Mouse (Mus musculus) R1 (cell line): ENCODE data around the gene Pacsin1.

Experiments
- DNase-seq: peaks from one replicate; pipeline ENCODE4 v3.0.0-alpha.2; 2018; ENCODE audit warnings: low read depth, low spot score

Gene Pacsin1

DNA sequence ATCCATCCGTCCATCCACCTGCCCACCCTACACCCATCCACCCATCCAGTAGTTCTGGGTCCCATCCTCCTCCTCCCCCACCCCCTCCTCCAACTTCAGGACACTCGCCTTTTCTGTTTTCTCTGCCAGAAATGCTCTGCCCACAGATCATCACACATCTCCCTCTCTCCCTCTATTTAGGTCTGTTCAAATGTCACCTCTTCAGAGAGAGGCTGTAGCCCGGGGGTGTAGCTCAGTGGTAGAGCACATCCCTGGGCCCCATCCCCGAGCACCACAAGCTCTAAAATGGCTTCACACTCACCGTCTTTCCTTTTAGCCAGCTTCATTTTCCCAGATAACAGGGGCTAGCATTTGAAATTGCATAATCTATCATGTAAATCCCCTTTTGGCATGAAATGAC lies 22.4 kb downstream of the Pacsin1 start:
- DNase-seq, result no peak

DNA sequence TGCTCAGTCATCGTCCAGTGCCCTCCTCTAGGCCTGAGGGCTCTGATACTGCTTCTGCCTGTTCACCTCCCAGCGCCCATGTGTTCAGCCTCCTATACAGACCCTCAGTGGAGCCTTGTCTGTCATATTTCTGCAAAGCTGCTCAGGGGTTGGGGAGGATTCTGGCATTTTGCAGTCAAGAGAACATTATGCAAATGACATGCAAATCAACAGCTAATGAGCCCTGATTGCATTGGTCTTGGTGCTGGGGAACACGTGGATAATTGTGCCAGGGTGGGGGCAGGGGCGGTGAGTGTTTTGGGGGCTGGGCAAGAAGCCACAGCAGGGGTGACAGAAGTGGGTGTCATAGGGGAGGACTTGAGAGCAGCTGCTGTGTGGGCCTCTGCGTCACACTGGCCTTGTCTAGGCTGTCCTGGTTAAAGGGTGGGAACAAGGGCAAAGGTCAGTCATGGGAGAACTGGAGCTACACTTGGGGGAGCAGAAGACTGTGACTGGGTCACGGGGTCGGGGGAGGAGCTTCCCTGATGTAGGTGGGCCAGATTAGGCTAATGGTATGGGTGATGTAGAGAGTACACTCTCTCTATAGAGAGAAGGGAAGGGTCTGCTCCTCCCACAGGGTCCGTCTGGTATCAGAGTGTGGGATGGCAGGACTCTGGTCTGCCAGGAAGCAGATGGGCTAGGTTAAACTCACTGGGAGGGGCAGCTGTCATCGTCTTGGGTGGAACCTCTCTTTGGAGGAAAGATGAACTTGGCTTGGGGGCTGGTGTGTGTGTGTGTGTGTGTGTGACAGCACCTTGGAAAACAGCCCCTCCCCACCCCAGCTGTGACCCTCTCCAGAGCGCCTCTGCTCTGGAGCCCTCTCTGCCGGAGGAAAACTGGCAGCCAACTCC lies 23.9 kb downstream of the Pacsin1 start:
- DNase-seq, result no peak

DNA sequence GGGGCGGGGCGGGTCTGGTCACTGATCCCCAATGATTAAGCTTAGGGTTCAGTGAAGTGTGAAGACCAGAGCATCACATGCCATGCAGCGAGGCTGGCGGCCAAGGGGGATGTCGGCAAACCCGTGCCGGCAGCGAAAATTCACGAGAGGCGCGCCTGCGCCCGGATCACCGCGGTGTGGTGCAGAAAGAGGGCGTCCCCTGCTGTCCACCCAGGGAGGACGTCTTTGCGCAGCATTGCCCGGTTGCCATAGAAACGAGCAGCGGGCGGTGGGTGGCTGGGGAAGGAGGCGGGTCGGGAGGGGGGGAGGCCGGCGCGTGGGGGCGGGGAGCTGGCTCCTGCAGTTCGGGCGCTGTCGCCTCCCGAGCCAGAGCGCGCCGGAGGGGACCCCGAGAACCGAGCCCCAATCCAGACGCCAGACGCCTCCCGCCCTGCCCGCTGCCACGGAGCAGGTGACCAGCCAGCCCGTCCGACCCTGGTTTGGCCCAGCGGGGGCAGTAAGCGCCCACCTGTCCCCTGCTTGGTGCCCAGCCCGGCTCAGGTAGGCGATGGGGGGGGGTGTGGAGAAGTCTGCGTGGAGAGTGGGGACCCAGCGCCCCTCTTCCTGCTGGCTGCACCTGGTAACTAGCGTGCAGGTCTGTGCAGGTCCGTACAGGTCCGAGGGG lies 29.7 kb downstream of the Pacsin1 start:
- DNase-seq, result peak; percentile 83

DNA sequence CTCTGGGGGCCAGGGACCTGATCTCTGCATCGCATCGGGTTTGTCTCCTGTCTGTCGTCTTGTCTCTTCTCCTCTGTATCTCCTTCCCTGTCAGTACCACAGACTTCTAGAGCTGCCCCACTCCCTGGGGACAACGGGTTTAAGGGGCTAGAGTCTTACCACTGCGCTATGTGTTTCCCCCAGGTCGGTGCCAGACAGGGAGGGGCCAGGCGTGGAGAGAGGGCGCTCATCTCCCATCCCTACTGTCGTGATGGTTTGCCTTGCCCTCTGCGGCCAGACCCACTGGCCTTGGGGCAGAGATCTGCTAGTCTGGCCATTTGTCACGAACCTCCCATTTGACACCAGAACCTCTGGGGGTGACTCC lies 30.2 kb downstream of the Pacsin1 start:
- DNase-seq, result no peak

DNA sequence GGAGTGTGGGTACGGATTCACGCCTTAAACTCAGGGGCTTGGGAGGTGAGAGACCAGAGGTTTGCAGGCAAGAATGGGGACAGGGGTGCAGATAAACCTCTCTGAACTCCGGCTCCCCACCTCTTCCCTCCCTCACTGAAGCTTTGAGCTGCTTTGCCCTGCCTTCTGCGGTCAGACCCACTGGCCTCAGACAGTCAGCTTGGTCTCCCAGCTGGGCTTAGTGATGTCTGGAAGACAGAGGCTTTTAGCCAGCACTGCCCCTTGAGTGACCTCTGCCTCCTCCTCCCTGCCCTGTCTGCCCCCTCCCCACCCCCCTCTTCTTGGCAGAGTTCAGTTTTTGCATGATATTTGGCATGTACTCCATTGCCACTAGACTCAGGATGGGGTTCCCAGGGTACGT lies 31.1 kb downstream of the Pacsin1 start:
- no peak for DNase-seq

DNA sequence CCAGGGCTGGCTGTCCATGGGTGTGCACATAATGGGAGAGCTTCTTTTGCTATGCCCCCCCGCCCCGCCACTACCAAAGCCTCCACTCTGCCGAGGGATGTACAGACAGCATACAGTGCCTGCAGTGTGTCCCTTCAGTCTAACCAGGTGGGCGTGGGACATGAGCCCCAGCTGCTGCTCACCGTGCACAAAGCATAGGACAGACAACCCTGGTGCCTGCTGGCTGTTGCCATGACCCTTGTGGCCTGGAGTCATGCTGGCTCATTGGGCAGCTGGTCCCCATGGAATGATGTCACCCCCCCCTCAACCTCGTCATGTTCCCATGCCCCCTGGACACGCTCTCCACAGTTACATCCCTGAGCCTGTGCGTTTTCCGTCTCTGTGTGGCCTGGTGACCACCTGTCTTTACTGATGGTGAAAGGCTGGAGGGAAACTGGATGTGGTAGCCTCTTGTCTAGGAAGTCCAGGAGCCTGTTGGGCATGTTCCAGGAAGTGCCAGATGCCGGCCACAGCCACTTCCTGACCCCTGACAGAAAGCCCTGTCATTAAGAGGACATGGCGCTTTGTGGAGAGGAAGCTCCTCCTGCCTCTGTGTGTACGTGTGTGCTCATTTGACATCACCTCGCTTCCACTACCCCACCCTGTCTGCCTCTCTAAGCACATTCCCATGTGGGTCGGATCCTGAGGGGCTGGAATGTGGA lies 35.8 kb downstream of the Pacsin1 start:
- DNase-seq, result no peak

DNA sequence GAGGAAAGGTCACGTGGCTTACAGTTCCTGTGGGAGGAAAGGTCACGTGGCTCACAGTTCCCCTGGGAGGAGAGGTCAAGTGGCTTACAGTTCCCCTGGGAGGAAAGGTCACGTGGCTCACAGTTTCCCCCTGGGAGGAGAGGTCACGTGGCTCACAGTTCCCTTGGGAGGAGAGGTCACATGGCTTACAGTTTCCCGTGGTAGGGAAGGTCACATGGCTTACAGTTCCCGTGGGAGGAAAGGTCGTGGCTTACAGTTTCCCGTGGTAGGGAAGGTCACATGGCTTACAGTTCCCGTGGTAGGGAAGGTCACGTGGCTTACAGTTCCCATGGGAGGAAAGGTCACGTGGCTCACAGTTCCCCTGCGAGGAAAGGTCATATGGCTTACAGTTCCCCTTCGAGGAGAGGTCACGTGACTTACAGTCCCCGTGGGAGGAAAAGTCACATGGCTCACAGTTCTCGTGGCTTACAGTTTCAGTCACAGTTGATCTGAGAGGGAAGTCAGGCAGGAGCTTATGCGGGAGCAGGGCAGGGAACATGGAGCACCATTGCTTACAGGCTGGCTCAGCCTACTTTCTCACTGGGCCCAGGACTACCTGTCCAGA lies 44.4 kb downstream of the Pacsin1 start:
- peak; percentile 79 for DNase-seq

DNA sequence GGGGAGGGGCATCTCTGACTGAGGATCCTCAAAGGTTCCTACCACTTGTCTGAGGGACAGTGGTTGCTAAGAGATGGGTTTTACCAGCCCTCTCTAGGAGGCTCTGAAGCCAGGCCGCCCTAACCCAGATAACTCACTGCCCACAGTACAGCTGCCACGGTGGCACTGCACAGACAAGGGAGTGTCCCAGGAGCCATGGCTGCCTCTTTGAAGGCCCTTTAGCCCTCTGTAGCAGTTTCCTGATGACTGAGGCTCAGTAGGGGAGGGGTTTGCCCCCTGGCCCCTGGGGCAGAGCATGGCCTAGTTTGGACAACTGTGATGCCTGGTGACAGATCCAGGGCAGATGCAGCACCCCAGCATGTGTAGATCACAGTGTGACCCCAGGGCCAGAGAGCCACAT lies 45.5 kb downstream of the Pacsin1 start:
- peak; percentile 30 for DNase-seq

DNA sequence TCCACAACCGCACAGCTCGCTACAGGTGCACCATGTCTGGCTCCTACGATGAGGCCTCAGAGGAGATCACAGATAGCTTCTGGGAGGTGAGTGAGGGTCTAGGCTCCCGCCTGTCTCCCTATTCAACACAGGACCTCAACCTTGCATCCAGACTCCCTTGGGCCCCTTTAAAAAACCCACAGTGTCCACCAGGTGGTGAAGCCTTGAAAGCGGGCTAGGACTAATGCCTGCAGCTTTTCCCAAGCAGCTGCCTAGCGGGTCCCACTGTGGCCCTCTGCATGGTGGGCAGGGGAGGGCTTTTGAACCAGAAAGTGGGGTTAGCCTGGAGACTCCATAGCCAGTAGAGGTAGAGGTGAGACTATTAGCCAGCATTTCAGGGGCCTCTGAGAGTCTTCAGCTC lies 46.5 kb downstream of the Pacsin1 start:
- DNase-seq, result peak; percentile 29

DNA sequence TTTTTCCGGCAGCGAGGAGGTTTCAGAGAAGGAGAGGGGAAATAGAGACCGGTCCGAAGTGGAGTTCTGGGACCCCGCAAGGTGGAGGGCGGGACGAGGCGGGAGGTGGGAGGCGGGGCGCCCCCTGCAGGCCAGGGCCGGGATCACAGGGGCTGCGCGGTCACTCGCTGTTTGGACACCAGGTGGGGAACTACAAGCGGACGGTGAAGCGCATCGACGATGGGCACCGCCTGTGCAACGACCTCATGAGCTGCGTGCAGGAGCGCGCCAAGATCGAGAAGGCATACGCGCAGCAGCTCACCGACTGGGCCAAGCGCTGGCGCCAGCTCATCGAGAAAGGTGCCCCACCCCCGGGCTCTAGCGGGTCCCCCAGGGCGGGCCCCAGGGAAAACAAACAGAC lies 47.2 kb downstream of the Pacsin1 start:
- DNase-seq, result peak; percentile 69

DNA sequence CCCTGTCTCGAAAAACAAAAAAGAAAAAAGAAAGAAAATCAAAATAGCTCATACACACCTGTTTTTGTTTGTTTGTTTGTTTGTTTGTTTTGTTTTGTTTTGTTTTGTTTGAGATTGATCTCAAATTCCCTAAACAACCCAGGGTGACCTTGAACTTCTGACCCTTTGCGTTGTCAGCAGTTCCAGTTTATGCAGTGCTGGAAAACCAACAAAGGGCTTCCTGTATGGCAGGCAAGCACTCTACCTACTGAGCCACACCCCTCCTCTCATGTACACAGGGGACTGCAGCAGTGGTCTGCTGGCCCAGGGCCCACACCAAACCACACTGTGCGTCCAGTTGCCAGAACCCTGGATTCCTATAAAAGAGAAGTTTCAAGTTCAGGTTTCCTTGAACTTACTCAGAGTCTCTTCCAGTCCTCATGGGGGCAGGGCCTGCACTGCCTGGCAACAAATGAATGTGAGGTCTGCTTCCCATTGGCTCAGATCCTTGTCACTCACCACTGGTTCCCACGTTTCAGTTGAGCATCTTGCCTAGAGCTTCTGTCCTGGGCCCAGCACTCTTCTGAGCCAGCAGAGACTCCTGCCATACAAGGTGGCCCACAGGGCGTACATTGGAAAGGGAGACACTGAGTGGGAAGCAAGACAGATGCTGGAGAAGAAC lies 48.8 kb downstream of the Pacsin1 start:
- peak; percentile 97 for DNase-seq

DNA sequence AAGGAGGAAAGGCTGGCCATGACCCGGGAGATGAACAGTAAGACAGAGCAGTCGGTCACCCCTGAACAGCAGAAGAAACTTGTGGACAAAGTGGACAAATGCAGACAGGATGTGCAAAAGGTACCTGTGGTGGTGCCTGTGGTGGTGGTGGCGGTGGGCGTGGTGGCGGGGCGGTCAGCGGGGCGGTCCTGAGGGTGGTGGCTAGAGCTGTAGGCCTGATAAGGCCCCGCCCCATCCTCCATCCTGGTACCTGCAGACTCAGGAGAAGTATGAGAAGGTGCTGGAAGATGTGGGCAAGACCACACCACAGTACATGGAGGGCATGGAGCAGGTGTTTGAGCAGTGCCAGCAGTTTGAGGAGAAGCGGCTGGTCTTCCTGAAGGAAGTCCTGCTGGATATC lies 50.4 kb downstream of the Pacsin1 start:
- peak; percentile 82 for DNase-seq

DNA sequence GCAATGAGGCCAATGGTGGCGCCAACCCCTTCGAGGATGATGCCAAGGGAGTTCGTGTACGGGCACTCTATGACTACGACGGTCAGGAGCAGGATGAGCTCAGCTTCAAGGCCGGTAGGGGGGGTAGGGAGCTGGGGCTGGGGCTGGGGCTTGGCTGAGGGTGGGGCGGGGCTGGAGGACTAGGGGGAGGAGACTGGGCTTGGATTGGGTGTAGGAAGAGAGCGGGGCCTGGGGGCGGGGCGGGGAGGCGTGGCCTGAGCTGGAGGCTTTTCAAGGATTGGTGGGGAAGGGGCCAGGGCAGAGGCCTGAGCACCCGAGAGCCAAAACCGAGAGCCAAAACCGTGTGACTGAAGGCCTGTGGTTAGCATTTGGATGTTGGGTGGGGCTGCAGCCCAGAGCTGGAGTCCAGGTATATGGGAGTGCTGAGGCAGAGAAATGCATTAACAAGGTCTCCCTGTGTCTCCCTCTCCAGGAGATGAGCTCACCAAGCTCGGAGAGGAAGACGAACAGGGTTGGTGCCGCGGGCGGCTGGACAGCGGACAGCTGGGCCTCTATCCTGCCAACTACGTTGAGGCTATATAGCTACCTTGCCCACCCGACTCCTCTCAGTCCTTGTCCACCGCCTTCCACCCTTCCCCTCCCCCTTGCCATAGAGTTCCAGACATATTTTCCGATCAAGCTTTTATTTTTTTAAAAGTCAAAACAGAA lies 52.8 kb downstream of the Pacsin1 start:
- DNase-seq, result peak; percentile 96

DNA sequence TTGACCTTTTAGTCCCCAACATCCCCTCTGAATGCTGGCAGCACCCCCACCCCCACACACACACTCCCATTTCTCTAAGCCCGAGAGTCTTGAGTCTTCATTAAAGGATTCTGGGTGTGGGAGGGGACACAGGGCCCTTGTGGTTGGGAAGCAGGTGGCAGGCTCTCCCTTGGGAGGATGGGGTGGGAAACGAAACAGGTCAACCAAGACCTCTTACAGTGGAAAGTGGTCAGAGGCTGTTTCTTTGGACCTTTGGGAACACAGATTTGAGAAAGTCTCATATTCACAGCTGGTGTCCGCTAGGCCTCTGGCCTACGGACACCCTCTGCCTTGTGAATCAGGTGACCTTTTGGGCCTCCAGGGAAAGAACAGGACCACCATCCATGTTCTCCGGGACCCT lies 54.3 kb downstream of the Pacsin1 start:
- no peak for DNase-seq

DNA sequence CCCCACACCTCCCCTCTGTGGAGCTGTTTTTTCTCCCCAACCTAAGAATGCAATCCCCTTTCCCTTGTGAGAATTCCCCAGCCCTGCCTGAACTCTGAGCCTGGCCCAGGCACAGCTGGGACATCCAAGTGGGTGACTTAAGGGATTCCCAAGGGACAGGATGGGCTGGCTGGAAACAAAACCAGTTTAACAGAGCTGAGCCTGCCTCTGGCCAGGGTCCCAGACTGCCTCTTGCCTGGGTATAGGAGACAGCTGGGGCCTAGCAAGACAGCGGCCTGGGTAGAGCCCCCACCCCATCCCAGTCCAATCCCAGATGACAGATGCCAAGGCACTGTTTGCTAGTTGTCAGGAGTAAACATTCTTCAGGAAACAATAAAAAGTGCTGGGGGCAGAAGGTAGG lies 57.5 kb downstream of the Pacsin1 start:
- no peak for DNase-seq

DNA sequence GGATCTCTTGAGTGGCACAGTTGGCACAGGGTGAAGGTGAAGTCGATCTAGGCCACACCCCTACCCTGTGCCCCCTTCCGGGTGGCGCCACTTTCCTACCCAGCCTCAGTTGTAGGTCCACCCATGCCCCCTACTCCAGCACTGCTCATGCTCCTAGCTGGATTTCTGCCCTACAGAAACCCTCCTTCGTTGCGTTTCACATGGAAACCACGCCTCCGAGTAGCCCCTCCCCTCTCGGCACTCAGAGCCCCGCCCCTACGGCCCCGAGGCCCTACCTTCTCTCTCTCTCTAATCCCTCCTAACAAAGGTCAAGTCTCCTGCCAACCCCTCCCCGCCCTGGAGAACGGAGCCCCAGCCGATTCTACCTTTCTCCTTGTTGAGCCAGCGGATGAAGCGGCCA lies 61.5 kb downstream of the Pacsin1 start:
- DNase-seq, result peak; percentile 91

DNA sequence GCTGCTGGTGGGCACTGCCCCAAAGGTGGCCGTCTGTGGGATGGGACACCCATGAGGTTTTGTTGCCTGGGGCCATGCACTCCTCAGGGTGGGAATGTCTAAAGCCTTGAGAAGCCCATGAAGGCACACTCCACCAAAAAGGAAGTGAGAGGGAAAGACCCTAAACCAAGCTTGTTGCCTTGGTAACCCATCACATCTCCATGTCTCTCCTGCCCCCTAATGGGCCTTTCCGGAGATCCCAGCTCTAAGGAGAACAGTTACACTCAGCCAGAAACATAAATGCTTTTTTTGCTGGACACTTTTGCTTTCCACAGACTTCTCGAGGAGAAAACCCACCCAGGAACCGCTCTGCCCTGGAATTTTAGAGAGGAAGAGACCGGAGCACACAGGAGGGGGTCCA lies 62.9 kb downstream of the Pacsin1 start:
- DNase-seq, result peak; percentile 60

DNA sequence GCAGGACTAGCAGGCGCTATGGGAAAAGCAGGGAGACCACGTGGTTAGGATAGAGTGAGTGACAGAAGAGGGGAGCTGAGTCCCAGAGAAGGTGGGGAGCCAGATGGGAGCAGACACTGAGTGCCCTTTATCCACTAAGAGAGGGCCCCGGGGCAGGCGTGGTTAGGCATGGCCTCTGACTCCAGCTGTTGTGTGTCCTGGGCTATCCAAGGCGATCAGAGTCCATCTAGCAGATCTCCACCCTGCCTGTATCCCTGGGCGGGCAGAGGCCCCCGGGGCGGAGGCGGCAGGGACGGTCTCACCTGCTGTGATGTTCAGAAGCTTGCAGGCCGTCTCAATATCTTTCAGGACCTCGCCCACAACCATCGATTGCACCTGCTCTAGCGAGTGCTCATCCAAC lies 64.4 kb downstream of the Pacsin1 start:
- no peak for DNase-seq

DNA sequence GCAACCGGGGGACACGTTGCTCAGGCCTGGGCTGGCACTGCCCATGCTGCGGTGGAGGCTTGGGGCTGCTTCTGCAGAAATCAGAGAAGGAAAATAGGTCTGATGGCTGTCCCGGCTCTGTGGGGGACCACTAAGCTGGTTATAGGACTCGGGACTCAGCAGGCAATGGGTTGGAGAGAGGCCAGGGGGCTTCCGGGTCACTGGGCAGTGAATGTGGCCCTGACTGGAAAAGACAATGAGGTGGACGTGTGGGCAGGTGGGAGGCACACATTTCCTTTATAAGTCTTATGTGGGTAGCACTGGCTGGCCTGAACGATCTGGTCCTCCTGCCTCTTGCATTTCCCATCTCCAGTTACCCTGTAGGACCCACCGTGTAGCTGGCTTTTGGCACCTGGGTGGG lies 65.0 kb downstream of the Pacsin1 start:
- no peak for DNase-seq

DNA sequence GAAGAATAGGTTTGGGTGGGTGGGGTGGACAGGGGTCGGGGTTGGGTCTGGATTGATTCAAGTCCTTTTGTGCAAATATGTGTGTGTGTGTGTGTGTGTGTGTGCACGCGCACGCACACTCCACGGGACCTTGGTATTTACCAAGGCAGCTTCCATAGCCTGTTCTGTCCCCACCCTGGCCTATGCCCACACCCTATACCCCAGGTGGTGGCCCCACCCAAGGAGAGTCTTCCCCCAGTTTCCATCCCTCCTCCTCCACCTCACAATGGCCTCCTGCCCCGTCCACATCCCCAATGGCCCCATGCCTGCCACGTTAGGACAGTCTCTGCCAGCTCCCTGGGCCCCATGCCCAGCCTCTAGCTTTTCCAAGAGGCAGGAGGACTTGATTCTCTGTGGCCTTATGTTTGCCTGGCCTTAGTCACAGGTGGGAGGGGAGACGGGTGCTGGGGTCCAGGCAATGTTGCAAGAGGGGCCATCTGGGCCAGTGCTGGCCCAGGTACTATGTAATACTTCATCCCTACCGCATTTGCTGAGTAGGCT lies 65.9 kb downstream of the Pacsin1 start:
- no peak for DNase-seq

DNA sequence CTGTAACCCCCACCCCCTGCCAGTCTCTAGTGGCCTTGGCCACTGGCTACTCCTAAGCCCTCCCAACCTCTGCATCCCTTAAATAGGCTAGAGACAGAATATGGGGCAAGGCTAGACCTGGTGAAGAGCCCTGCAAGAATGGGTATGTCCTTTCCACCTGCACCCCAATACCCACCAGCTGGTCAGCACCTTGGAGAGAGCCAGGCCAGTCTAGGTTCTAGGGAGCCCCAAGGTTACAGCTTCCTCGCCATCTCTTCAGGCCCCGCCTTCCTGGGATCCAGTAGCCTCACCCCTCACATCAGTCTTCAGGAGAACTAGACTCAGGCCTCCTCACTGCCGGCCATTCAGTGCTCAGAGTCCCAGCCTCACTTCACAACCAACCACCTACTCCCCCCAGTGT lies 69.0 kb downstream of the Pacsin1 start:
- DNase-seq, result peak; percentile 43
